Mouse (Mus musculus) forebrain, embryonic 16.5 days (tissue): ENCODE measurements at regions not wholly inside any gene's neighbourhood (a gene's known extent, or its start where the extent isn't known, plus 50 kb on each side); places are given as distances from the start of the nearest gene placed in this dataset.

Source experiments
- ATAC-seq: fragments of 200-750 bp; cut with Nextera tagmentation; 2 replicates; pipeline ENCODE4 v1.8.0; 2017; ENCODE audit warnings: mild to moderate bottlenecking, moderate library complexity
- H3K27ac ChIP-seq: fragments of 300-500 bp; sonication (generic); 2 replicates; pipeline ENCODE4 v1.5.1; 2014; ENCODE audit warnings: low read length, control low read depth
- H3K27me3 ChIP-seq: fragments of 300-500 bp; sonication (generic); replicated peaks from 2 replicates; pipeline ENCODE4 v1.6.1; 2014; ENCODE audit warnings: low read length; ENCODE audit not compliant: control insufficient read depth, insufficient read depth
- H3K36me3 ChIP-seq: fragments of 300-500 bp; sonication (generic); 2 replicates; pipeline ENCODE4 v1.6.1; 2014; ENCODE audit not compliant: control insufficient read depth, insufficient read depth
- H3K4me1 ChIP-seq: fragments of 300-500 bp; sonication (generic); replicated peaks from 2 replicates; pipeline ENCODE4 v1.6.1; 2014; ENCODE audit warnings: low read length; ENCODE audit not compliant: control insufficient read depth, insufficient read depth
- H3K4me2 ChIP-seq: fragments of 300-500 bp; sonication (generic); 2 replicates; pipeline ENCODE4 v1.6.1; 2014; ENCODE audit warnings: mild to moderate bottlenecking, low read length, control low read depth
- H3K4me3 ChIP-seq: fragments of 300-500 bp; sonication (generic); replicated peaks from 2 replicates; pipeline ENCODE4 v1.5.1; 2014; ENCODE audit warnings: mild to moderate bottlenecking, low read length, control low read depth
- H3K9ac ChIP-seq: fragments of 300-500 bp; sonication (generic); replicated peaks from 2 replicates; pipeline ENCODE4 v1.6.1; 2014; ENCODE audit warnings: low read depth, low read length, control low read depth
- H3K9me3 ChIP-seq: fragments of 300-500 bp; sonication (generic); 2 replicates; pipeline ENCODE4 v1.6.1; 2016; ENCODE audit warnings: low read length; ENCODE audit not compliant: control insufficient read depth
- WGBS: fragments of 180-500 bp; shearing (Covaris S2); extraction: QIAGEN DNeasy Blood & Tissue Kit; methylation state at CpG from one replicate; pipeline ENCODE4 v1.1.7; 2014; 5-methylcytosine and 5-hydroxymethylcytosine counted together

GRCm38 (mm10) chr15:61538930-61539329 is 616.1 kb upstream of the A1bg start:
- H3K27ac ChIP-seq, result no peak overlapping the region
- H3K9me3 ChIP-seq, result no peaks in the 10 kb centered on the region
- peaks cover 2% of the 10 kb centered on the region; the same call in 1 of the 2 replicates for H3K4me1 ChIP-seq
- no peak overlapping the region for H3K4me3 ChIP-seq
- ATAC-seq, result no peak
- H3K4me2 ChIP-seq, result no peak overlapping the region
- WGBS, result 48% methylated on average over 5 of the region's 5 CpGs
- H3K36me3 ChIP-seq, result no peaks in the 10 kb centered on the region
- no peak overlapping the region for H3K9ac ChIP-seq
- no peaks in the 10 kb centered on the region for H3K27me3 ChIP-seq

DNA sequence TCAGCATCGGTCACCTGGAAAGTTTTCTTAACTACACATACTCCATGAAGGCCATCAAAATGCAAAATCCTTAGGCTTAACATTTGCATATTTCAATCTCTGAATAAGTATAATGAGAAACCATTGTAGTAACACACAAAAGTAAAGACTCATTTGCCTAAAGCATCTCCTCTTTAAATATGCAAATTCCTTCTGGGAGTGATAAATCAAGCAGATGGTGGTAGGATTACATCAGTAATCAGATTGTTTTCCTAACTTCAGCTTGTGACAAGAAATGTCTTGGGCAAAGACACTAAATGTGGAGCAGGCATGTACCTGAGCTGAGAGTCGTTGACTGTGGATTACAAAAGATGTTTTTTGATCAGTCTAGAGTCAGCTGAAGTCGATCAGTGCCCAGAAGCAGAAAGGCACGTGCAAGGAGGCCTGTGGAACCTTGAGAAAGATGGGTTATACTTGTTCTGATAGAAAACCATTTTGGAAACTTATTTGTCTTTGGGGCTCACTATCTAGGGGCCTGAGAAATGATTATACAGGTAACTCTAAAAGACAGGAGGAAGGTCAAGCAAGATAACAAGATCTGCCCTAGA is 615.5 kb upstream of the A1bg start:
- peaks cover 2% of the 10 kb centered on the region; the same call in 1 of the 2 replicates for H3K4me1 ChIP-seq
- H3K4me2 ChIP-seq, result no peak overlapping the region
- H3K27ac ChIP-seq, result no peak overlapping the region
- H3K4me3 ChIP-seq, result no peak overlapping the region
- ATAC-seq, result peak; percentile 55
- H3K9ac ChIP-seq, result no peak overlapping the region
- no peaks in the 10 kb centered on the region for H3K9me3 ChIP-seq
- no peaks in the 10 kb centered on the region for H3K27me3 ChIP-seq
- WGBS, result 43% methylated on average over 4 of the region's 4 CpGs
- H3K36me3 ChIP-seq, result no peaks in the 10 kb centered on the region

DNA sequence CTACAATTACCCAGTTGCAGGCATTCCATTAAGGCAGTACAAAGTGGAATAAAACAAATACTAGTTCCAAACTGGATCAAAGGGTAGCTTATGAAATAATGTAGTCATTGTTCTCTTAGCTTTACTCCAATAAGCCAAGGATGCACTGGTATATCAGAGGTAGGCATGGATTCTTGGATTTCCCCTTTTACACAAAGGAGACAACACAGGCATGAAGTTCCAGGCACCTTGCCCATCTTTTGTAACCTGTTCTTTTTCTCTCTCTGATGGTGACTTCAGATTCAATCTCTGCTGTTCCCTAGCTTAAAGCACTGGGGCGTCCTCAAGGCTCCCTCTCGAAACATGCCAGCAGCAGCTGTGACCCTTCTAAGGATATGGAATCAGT is 613.5 kb upstream of the A1bg start:
- no peaks in the 10 kb centered on the region for H3K9me3 ChIP-seq
- WGBS, result 81% methylated on average over 2 of the region's 2 CpGs

DNA sequence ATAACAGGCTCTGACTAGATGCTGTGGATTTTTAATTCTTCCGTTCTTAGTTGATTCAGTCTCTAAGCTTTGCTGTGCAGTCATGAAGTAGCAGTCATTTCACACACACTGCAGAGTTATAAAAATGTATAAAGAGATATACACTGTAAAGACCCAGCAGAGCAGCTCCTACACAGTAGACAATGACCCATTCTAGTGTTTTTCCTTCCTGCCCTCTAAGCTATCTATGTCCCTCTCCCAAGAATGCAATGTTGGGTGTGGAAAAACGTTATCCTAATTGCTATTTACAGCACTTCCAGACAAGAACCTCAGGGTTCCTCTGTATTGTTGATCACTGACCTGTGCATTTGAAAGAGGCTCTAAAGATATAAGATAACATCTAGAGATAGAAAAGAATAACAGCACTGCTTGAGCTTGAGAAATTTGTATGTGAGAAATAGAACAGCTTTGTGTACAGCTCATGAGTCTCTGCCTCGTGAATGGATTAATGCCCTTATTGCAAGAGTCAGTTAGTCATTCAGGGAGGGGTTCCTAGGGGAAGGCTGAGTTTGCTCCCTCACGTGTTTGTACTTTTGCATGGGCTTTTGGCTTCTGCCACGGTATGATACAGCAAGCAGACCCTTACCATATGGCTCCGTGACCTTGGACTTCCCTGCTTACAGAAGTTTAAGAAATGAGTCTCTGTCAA is 613.0 kb upstream of the A1bg start:
- WGBS, result 46% methylated on average over 6 of the region's 6 CpGs
- H3K9me3 ChIP-seq, result no peaks in the 10 kb centered on the region

More for the DNA sequence above, 613.5 kb upstream of the A1bg start:
- Histone ChIP-seq H3K4me2 (no peak overlapping the region), H3K27me3 (no peaks in the 10 kb centered on the region), H3K9ac (no peak overlapping the region), H3K4me1 (peaks cover 2% of the 10 kb centered on the region; the same call in 1 of the 2 replicates), H3K4me3 (no peak overlapping the region), H3K27ac (no peak overlapping the region), H3K36me3 (no peaks in the 10 kb centered on the region)
- ATAC-seq, result no peak

GRCm38 (mm10) chr15:61535180-61535579 is 612.4 kb upstream of the A1bg start:
- Histone ChIP-seq H3K4me1 (peaks cover 2% of the 10 kb centered on the region; the same call in 1 of the 2 replicates), H3K27ac (no peak overlapping the region), H3K9me3 (no peaks in the 10 kb centered on the region), H3K4me3 (no peak overlapping the region), H3K36me3 (no peaks in the 10 kb centered on the region), H3K27me3 (no peaks in the 10 kb centered on the region), H3K4me2 (no peak overlapping the region), H3K9ac (no peak overlapping the region)
- 14% methylated on average over 6 of the region's 6 CpGs for WGBS
- no peak for ATAC-seq

More for the DNA sequence above, 613.0 kb upstream of the A1bg start:
- no peak for ATAC-seq
- Histone ChIP-seq H3K4me3 (no peak overlapping the region), H3K36me3 (no peaks in the 10 kb centered on the region), H3K27ac (no peak overlapping the region), H3K4me1 (peaks cover 2% of the 10 kb centered on the region; the same call in 1 of the 2 replicates), H3K27me3 (no peaks in the 10 kb centered on the region), H3K9ac (no peak overlapping the region), H3K4me2 (no peak overlapping the region)

DNA sequence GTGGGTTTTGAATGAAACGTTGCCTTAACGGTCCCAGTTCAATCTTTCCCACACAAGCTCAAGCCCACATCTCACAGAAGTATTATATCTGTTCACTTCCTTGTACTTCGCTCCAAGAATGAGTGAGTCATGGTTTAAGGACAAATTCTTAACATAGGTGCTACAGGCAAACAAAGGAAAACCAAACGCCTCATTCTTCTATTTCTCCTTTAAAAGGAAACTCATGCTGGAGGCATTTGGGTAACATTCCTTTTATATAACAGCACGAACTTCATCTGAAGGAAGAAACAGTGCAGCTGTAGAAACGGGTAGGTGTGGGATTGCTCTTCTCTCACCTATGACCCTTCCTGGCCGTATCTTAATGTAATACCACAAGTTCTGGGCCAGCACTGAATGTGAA is 610.0 kb upstream of the A1bg start:
- no peak for ATAC-seq
- no peak overlapping the region for H3K4me3 ChIP-seq
- no peak overlapping the region for H3K9ac ChIP-seq
- no peak overlapping the region for H3K27ac ChIP-seq
- no peaks in the 10 kb centered on the region for H3K9me3 ChIP-seq
- H3K4me1 ChIP-seq, result 0 out of 2 replicates have a peak, but pooled peaks cover 2% of the 10 kb centered on the region
- H3K36me3 ChIP-seq, result no peaks in the 10 kb centered on the region
- no peaks in the 10 kb centered on the region for H3K27me3 ChIP-seq
- H3K4me2 ChIP-seq, result no peak overlapping the region
- 92% methylated on average over 7 of the region's 7 CpGs for WGBS

GRCm38 (mm10) chr15:61532040-61532439 is 609.2 kb upstream of the A1bg start:
- no peak for ATAC-seq
- no peak overlapping the region for H3K27ac ChIP-seq
- no peak overlapping the region for H3K4me2 ChIP-seq
- 85% methylated on average over 2 of the region's 2 CpGs for WGBS
- H3K4me3 ChIP-seq, result no peak overlapping the region
- no peaks in the 10 kb centered on the region for H3K9me3 ChIP-seq
- H3K36me3 ChIP-seq, result no peaks in the 10 kb centered on the region
- 0 out of 2 replicates have a peak, but pooled peaks cover 2% of the 10 kb centered on the region for H3K4me1 ChIP-seq
- no peaks in the 10 kb centered on the region for H3K27me3 ChIP-seq
- no peak overlapping the region for H3K9ac ChIP-seq

GRCm38 (mm10) chr15:61523036-61523435 is 600.2 kb upstream of the A1bg start:
- no peak overlapping the region for H3K4me2 ChIP-seq
- no peaks in the 10 kb centered on the region for H3K9me3 ChIP-seq
- ATAC-seq, result no peak
- H3K27ac ChIP-seq, result no peak overlapping the region
- WGBS, result 60% methylated on average over 2 of the region's 2 CpGs
- no peaks in the 10 kb centered on the region for H3K36me3 ChIP-seq
- no peaks in the 10 kb centered on the region for H3K27me3 ChIP-seq
- H3K9ac ChIP-seq, result no peak overlapping the region
- H3K4me3 ChIP-seq, result no peak overlapping the region
- no peaks in the 10 kb centered on the region for H3K4me1 ChIP-seq

DNA sequence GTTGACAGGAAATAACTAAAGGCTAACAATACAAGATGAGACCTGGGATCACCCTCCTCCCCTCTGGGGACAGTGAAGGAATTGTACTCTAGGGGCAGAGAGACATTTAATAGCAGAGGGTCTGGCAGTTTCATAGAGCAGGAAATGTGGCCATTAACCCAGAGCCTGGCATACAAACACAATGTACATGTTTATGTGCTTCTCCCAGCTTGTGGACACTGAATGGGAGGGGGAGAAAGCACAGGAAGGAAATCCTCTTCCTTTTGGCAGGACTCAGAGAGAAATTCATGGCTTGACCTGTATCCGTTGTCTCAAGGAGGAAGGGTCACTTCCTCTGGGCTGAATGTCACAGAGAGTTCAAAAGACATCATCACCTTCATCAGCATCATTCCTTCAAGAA is 594.5 kb upstream of the A1bg start:
- H3K27ac ChIP-seq, result no peak overlapping the region
- no peaks in the 10 kb centered on the region for H3K36me3 ChIP-seq
- no peaks in the 10 kb centered on the region for H3K27me3 ChIP-seq
- no peak for ATAC-seq
- H3K4me1 ChIP-seq, result no peaks in the 10 kb centered on the region
- no peak overlapping the region for H3K4me2 ChIP-seq
- no peak overlapping the region for H3K4me3 ChIP-seq
- H3K9me3 ChIP-seq, result no peaks in the 10 kb centered on the region
- 90% methylated on average over 1 of the region's 1 CpGs for WGBS
- no peak overlapping the region for H3K9ac ChIP-seq
